Mouse (Mus musculus) kidney, adult 2 months (tissue): ENCODE measurements around the gene T2. TPM values are rescaled to one million over a fixed set of nuclear protein-coding genes. Genes with fewer than 3 reads are reported as not detected.

Source experiments
- DNase-seq: peaks from one replicate; pipeline ENCODE4 v3.0.0; 2021
- H3K27ac ChIP-seq: fragments of 200-500 bp; 2 replicates; pipeline ENCODE4 v1.5.1; 2012; ENCODE audit warnings: low read depth, low read length, control low read depth, inconsistent platforms; ENCODE audit not compliant: insufficient read depth
- H3K27me3 ChIP-seq: fragments of 200-500 bp; replicated peaks from 2 replicates; pipeline ENCODE4 v1.6.1; 2012; ENCODE audit warnings: mild to moderate bottlenecking, moderate library complexity, low read length, inconsistent platforms; ENCODE audit not compliant: control insufficient read depth, insufficient read depth
- H3K36me3 ChIP-seq: fragments of 200-500 bp; 2 replicates; pipeline ENCODE4 v1.6.1; 2012; ENCODE audit warnings: mild to moderate bottlenecking, moderate library complexity, low read length, inconsistent platforms; ENCODE audit not compliant: control insufficient read depth, insufficient read depth
- H3K4me1 ChIP-seq: fragments of 200-500 bp; 2 replicates; pipeline ENCODE4 v1.6.1; 2011; ENCODE audit warnings: low read length; ENCODE audit not compliant: control insufficient read depth, insufficient read depth
- H3K4me3 ChIP-seq: fragments of 200-500 bp; 2 replicates; pipeline ENCODE4 v1.5.1; 2011; ENCODE audit warnings: mild to moderate bottlenecking, low read depth, low read length, control low read depth; ENCODE audit not compliant: insufficient read depth
- CTCF ChIP-seq: fragments of 200-500 bp; conservative IDR thresholded peaks from 2 replicates; pipeline ENCODE4 v1.5.1; 2011; ENCODE audit warnings: low read depth, mild to moderate bottlenecking, control low read depth, low read length, moderate library complexity, mixed read lengths; ENCODE audit not compliant: insufficient read depth, insufficient read length
- POLR2A ChIP-seq: fragments of 200-500 bp; IDR thresholded peaks from one replicate; pipeline ENCODE4 v1.6.1; 2011; ENCODE audit warnings: low read depth, low read length, control low read depth
- WGBS: fragments of 180-500 bp; shearing (Covaris S2); methylation state at CpG from one replicate; pipeline ENCODE4 v1.1.7; 2018; 5-methylcytosine and 5-hydroxymethylcytosine counted together
- polyA plus RNA-seq: library from polyadenylated mRNA; depleted of rRNA; stranded (reverse); fragments of >200 nt; gene quantifications from 2 replicates; pipeline ENCODE4 v1.2.3, GENCODE M21; 2012

Gene T2
- polyA plus RNA-seq, 1 experiment: 0.06 TPM

DNA sequence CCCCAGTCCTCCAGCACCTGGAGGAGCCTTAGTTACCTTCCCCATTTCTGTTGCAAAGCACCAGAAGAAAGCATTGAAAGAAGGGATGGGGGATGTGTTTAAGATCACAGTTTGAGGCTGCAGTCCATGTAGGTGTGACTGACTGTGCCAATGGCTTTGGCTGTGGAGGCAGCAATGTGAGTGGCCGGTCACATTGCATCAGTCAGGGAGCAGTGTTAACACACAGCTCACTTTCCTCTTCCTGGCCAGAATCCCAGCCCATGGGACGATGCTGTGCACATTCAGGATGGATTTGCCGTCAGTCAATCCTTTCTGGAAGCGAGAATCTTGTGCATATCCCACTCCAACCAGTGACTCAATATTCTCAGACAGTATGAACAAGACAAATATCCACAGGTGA, 6.9 kb upstream of the T2 start:
- TF ChIP-seq POLR2A (no peak), CTCF (no peak)
- H3K36me3 ChIP-seq: no peaks in the 10 kb centered on the region
- no peaks in the 10 kb centered on the region for H3K4me1 ChIP-seq
- no peaks in the 10 kb centered on the region for H3K27me3 ChIP-seq
- no peak for DNase-seq
- no peak overlapping the region for H3K27ac ChIP-seq
- 69% methylated on average over 4 of the region's 4 CpGs for WGBS
- no peak overlapping the region for H3K4me3 ChIP-seq

DNA sequence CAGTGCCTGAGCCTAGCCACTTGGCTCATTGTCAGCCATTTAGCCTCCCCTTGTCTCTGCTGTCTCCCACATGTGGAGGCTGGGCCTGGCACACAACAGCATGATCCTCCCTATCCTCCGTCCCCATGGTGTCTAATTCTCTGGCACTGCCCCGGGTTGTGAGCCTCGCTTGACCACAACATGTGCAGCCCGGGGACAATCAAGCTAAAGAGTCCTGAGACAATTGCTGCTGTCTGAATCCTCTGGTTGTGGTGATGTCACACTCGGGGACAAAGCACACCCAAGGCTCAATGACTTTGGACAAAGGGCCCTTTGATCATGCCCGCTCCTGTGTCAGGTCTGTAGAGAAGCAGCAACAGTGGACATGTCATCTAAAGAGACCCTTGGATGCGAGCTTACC, 4.7 kb upstream of the T2 start:
- TF ChIP-seq CTCF (no peak), POLR2A (no peak)
- Histone ChIP-seq H3K4me3 (no peak overlapping the region), H3K36me3 (no peaks in the 10 kb centered on the region), H3K27ac (no peak overlapping the region), H3K4me1 (no peaks in the 10 kb centered on the region), H3K27me3 (no peaks in the 10 kb centered on the region)
- DNase-seq: no peak
- 70% methylated on average over 7 of the region's 7 CpGs for WGBS

DNA sequence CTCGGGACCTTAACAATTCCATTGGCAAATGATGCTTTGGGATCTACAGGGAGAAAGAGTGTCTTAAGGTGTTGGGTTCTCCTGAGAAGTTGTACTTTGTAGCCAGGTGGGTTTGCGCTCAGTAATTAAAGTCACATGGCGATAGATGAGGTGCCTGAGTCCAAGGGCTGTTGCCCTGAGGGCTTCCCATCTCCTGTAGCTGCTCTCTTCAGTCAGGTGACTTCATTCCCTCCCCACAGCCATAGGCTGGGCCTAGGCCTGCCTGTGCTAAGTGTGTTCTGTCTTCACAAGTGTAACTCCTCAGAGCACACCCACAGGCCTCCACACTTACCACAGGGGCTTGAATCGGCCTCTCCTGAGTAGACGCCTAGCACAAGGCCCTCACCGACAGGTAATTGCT, 1.7 kb downstream of the T2 start:
- Histone ChIP-seq H3K27me3 (no peaks in the 10 kb centered on the region), H3K27ac (no peak overlapping the region), H3K36me3 (no peaks in the 10 kb centered on the region), H3K4me1 (no peaks in the 10 kb centered on the region), H3K4me3 (no peak overlapping the region)
- TF ChIP-seq POLR2A (no peak), CTCF (no peak)
- WGBS: 91% methylated on average over 6 of the region's 6 CpGs
- DNase-seq: no peak

GRCm38 (mm10) chr17:8360876-8361275, 5.1 kb downstream of the T2 start:
- H3K4me3 ChIP-seq: no peak overlapping the region
- H3K27ac ChIP-seq: no peak overlapping the region

DNA sequence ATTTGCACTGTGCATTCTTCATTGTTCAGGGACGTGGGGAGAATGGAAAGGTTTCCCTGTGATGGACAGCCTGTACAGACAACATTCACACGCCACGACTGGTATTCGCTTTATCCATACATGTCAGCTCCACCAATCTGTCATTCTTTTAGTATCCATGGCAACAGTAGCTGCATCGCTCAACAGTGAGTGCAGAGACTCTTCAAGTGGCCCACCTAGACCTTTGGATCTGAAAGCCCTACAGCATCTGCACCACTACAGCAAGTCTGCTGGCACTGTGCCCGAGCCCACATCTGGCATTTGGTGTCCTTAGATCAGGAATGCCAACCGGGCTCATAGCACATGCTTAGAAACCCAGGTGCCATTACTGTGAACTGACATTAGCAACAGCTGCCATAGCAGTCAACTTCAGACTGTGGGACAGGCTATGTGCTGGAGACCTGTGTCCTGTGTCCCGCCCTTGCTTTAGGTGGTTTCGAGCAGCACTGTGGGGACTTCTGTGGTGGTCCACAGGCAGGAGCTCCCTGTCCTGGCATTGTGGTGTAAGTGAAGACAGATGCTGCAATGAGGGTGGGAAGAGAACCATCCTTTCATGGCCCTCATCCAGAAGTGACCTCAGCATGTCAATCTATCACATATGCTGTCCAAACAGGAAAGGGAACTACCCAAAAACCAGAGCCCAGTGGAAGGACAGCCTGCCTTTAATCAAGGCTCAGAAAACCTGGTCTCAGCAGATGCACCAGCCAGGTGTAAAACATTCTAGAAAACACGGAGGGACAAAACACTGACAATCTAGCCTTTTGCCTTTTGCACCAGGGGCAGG, 5.7 kb downstream of the T2 start:
- Histone ChIP-seq H3K27me3 (no peaks in the 10 kb centered on the region), H3K4me1 (no peaks in the 10 kb centered on the region), H3K27ac (no peak overlapping the region), H3K36me3 (no peaks in the 10 kb centered on the region), H3K4me3 (no peak overlapping the region)
- no peak for DNase-seq
- 80% methylated on average over 10 of the region's 10 CpGs for WGBS
- no peak for TF ChIP-seq CTCF

More at GRCm38 (mm10) chr17:8360876-8361275, 5.1 kb downstream of the T2 start:
- no peaks in the 10 kb centered on the region for H3K27me3 ChIP-seq
- no peaks in the 10 kb centered on the region for H3K4me1 ChIP-seq
- H3K36me3 ChIP-seq: no peaks in the 10 kb centered on the region
- TF ChIP-seq POLR2A: no peak
- no peak for TF ChIP-seq CTCF
- 92% methylated on average over 5 of the region's 5 CpGs for WGBS
- DNase-seq: no peak

GRCm38 (mm10) chr17:8367514-8368480, 12.0 kb downstream of the T2 start:
- no peak for DNase-seq
- H3K4me3 ChIP-seq: no peak overlapping the region
- H3K36me3 ChIP-seq: no peaks in the 10 kb centered on the region
- H3K27ac ChIP-seq: no peak overlapping the region
- no peaks in the 10 kb centered on the region for H3K27me3 ChIP-seq
- peaks cover 4% of the 10 kb centered on the region; the same call in 1 of the 2 replicates for H3K4me1 ChIP-seq
- 45% methylated on average over 20 of the region's 20 CpGs for WGBS
- TF ChIP-seq CTCF (no peak), POLR2A (no peak)

- Histone ChIP-seq H3K4me1 (peaks cover 4% of the 10 kb centered on the region; the same call in 1 of the 2 replicates), H3K27me3 (no peaks in the 10 kb centered on the region), H3K27ac (no peak overlapping the region), H3K4me3 (no peak overlapping the region), H3K36me3 (no peaks in the 10 kb centered on the region)
- no peak for DNase-seq
- TF ChIP-seq POLR2A: no peak
- TF ChIP-seq CTCF: no peak
- 63% methylated on average over 8 of the region's 8 CpGs for WGBS
Observed at GRCm38 (mm10) chr17:8368570-8368969, 12.8 kb downstream of the T2 start.
